Mouse (Mus musculus): ENCODE results near the gene A830031A19Rik. TPM values are rescaled to one million over a fixed set of nuclear protein-coding genes. Genes with fewer than 3 reads are reported as not detected.
A peak's percentile ranks its signal among the peaks of the same experiment; 100 is the strongest.

A830031A19Rik gene
- not detected in 2 replicates for polyA plus RNA-seq (2014; fragmentation: Nextera tagmentation; extraction: Ambion mirVana)

- peak within 1 kb of the TSS; percentile 97 for H3K27ac ChIP-seq (replicated peaks; ENCODE audit: low read depth, low read length)
- 0% methylated on average over 11 of the region's 11 CpGs for WGBS
- H3K27me3 ChIP-seq (ENCODE audit: control insufficient read depth, insufficient read depth, low read length), result no peaks in the 10 kb centered on the region
- H3K4me1 ChIP-seq (ENCODE audit: control insufficient read depth, insufficient read depth, low read length), result peaks cover 13% of the 10 kb centered on the region; the same call in 1 of the 2 replicates
- no peaks in the 10 kb centered on the region for H3K36me3 ChIP-seq (ENCODE audit: control insufficient read depth, insufficient read depth, low read length)
- H3K9me3 ChIP-seq (ENCODE audit: control insufficient read depth, low read length), result no peaks in the 10 kb centered on the region
- peak within 1 kb of the TSS; percentile 97 for H3K4me2 ChIP-seq (ENCODE audit: low read depth, severe bottlenecking)
- peak within 1 kb of the TSS; percentile 68 for H3K4me3 ChIP-seq (ENCODE audit: low read depth, low read length)
- peak; percentile 76 for DNase-seq (ENCODE audit: low spot score)
- ATAC-seq (ENCODE audit: insufficient number of reproducible peaks, low FRiP score, low TSS enrichment, low read depth), result no peak
- H3K9ac ChIP-seq (ENCODE audit: low read length), result peak within 1 kb of the TSS; percentile 85
Observed at GRCm38 (mm10) chr11:24074634-24075104, at the start of gene A830031A19Rik. TSS of gene A830031A19Rik (minus strand) at chr11:24075054.

DNA sequence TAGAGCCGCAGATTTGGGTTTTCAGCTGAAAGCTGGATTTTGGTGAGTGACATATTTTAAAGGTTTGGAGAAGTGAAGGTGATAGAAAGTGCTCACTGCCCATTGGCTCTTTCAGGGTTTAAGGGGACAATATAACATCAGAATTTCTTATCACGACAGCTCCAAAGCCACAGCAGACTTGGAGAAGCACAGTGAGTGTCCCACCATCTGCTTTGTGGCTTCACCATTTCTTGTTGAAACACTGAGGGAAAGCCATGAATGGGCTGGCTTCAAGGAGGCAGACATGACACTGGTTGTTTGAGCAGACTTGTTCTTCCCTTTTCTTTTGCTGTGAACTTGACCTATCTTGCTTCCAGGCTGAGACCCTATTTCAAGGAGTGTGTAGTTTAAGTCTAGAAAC is 49.1 kb upstream of the A830031A19Rik start:
- Histone ChIP-seq H3K9me3 (ENCODE audit: control insufficient read depth, low read length) (no peaks in the 10 kb centered on the region), H3K9ac (ENCODE audit: low read length) (no peak overlapping the region), H3K4me3 (ENCODE audit: low read depth, low read length) (no peak overlapping the region), H3K27me3 (ENCODE audit: control insufficient read depth, insufficient read depth, low read length) (no peaks in the 10 kb centered on the region), H3K4me2 (ENCODE audit: low read depth, severe bottlenecking) (no peak overlapping the region), H3K4me1 (ENCODE audit: control insufficient read depth, insufficient read depth, low read length) (peaks cover 14% of the 10 kb centered on the region; the same call in 1 of the 2 replicates), H3K27ac (replicated peaks; ENCODE audit: low read depth, low read length) (no peak overlapping the region), H3K36me3 (ENCODE audit: control insufficient read depth, insufficient read depth, low read length) (no peaks in the 10 kb centered on the region)
- no peak for DNase-seq (ENCODE audit: low spot score)
- ATAC-seq (ENCODE audit: insufficient number of reproducible peaks, low FRiP score, low TSS enrichment, low read depth), result no peak
- 86% methylated on average over 2 of the region's 2 CpGs for WGBS

DNA sequence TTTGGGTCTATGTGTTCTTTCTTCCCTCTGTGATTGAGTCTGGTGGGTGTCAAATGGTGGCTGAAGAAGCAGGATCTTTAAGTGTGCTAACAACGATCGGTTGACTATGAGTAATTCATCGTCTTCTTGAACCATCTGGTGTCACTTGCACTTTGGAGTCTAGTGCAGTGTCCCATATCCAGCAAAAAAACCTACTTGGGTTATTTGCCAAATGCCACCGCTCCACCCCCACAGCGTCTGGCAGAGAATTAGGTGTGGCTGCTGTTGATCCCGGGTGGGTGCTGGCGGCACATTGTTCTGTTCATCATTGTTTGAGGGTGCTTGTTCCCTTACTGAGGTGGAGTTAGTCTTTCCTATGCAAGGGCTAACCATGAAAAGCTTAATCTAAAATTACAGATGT is 48.0 kb upstream of the A830031A19Rik start:
- Histone ChIP-seq H3K27ac (replicated peaks; ENCODE audit: low read depth, low read length) (no peak overlapping the region), H3K4me1 (ENCODE audit: control insufficient read depth, insufficient read depth, low read length) (peaks cover 13% of the 10 kb centered on the region; the same call in 1 of the 2 replicates), H3K27me3 (ENCODE audit: control insufficient read depth, insufficient read depth, low read length) (no peaks in the 10 kb centered on the region), H3K36me3 (ENCODE audit: control insufficient read depth, insufficient read depth, low read length) (no peaks in the 10 kb centered on the region), H3K9ac (ENCODE audit: low read length) (no peak overlapping the region), H3K4me3 (ENCODE audit: low read depth, low read length) (no peak overlapping the region), H3K9me3 (ENCODE audit: control insufficient read depth, low read length) (no peaks in the 10 kb centered on the region), H3K4me2 (ENCODE audit: low read depth, severe bottlenecking) (no peak overlapping the region)
- ATAC-seq (ENCODE audit: insufficient number of reproducible peaks, low FRiP score, low TSS enrichment, low read depth), result no peak
- WGBS, result 91% methylated on average over 7 of the region's 7 CpGs
- no peak for DNase-seq (ENCODE audit: low spot score)

DNA sequence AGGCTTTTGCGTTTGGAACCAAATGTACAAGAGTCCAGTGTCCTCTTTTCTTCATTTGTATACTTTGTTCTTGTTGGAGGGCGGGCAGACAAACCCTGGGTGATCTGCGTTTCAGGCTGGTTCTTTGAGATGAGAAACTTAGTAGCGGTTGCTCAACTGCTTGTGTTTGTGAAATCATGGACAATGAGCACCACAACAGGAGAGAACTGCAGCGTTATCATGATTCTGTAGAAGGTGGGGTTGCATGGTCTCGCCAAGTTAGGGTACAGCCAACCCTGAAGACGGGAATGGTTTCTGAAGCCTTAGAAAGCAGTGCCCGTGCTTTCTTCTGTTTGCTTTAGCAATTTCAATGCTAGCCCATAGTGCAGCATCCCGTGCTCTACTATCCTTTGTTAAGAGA is 46.3 kb upstream of the A830031A19Rik start:
- Histone ChIP-seq H3K27me3 (ENCODE audit: control insufficient read depth, insufficient read depth, low read length) (no peaks in the 10 kb centered on the region), H3K4me3 (ENCODE audit: low read depth, low read length) (no peak overlapping the region), H3K36me3 (ENCODE audit: control insufficient read depth, insufficient read depth, low read length) (0 out of 2 replicates have a peak, but pooled peaks cover 2% of the 10 kb centered on the region), H3K9me3 (ENCODE audit: control insufficient read depth, low read length) (no peaks in the 10 kb centered on the region), H3K27ac (replicated peaks; ENCODE audit: low read depth, low read length) (no peak overlapping the region), H3K9ac (ENCODE audit: low read length) (no peak overlapping the region), H3K4me1 (ENCODE audit: control insufficient read depth, insufficient read depth, low read length) (peaks cover 12% of the 10 kb centered on the region; the same call in 1 of the 2 replicates), H3K4me2 (ENCODE audit: low read depth, severe bottlenecking) (no peak overlapping the region)
- ATAC-seq (ENCODE audit: insufficient number of reproducible peaks, low FRiP score, low TSS enrichment, low read depth) (no peak), DNase-seq (ENCODE audit: low spot score) (no peak)
- WGBS, result 91% methylated on average over 9 of the region's 9 CpGs

GRCm38 (mm10) chr11:24116582-24117318 is 41.9 kb upstream of the A830031A19Rik start:
- Histone ChIP-seq H3K4me3 (ENCODE audit: low read depth, low read length) (no peak overlapping the region), H3K9ac (ENCODE audit: low read length) (no peak overlapping the region), H3K4me2 (ENCODE audit: low read depth, severe bottlenecking) (no peak overlapping the region), H3K27ac (replicated peaks; ENCODE audit: low read depth, low read length) (no peak overlapping the region), H3K36me3 (ENCODE audit: control insufficient read depth, insufficient read depth, low read length) (peaks cover 7% of the 10 kb centered on the region; the same call in 1 of the 2 replicates), H3K9me3 (ENCODE audit: control insufficient read depth, low read length) (no peaks in the 10 kb centered on the region), H3K27me3 (ENCODE audit: control insufficient read depth, insufficient read depth, low read length) (no peaks in the 10 kb centered on the region), H3K4me1 (ENCODE audit: control insufficient read depth, insufficient read depth, low read length) (peaks cover 12% of the 10 kb centered on the region; the same call in 1 of the 2 replicates)
- DNase-seq (ENCODE audit: low spot score) (no peak), ATAC-seq (ENCODE audit: insufficient number of reproducible peaks, low FRiP score, low TSS enrichment, low read depth) (no peak)
- 86% methylated on average over 7 of the region's 7 CpGs for WGBS

GRCm38 (mm10) chr11:24116041-24116440 is 41.2 kb upstream of the A830031A19Rik start:
- no peak overlapping the region for H3K4me3 ChIP-seq (ENCODE audit: low read depth, low read length)
- 100% methylated on average over 2 of the region's 2 CpGs for WGBS
- H3K27ac ChIP-seq (replicated peaks; ENCODE audit: low read depth, low read length), result no peak overlapping the region
- H3K4me1 ChIP-seq (ENCODE audit: control insufficient read depth, insufficient read depth, low read length), result peaks cover 12% of the 10 kb centered on the region; the same call in 1 of the 2 replicates
- no peaks in the 10 kb centered on the region for H3K27me3 ChIP-seq (ENCODE audit: control insufficient read depth, insufficient read depth, low read length)
- H3K36me3 ChIP-seq (ENCODE audit: control insufficient read depth, insufficient read depth, low read length), result peaks cover 7% of the 10 kb centered on the region; the same call in 1 of the 2 replicates
- no peak for ATAC-seq (ENCODE audit: insufficient number of reproducible peaks, low FRiP score, low TSS enrichment, low read depth)
- H3K9me3 ChIP-seq (ENCODE audit: control insufficient read depth, low read length), result no peaks in the 10 kb centered on the region
- H3K4me2 ChIP-seq (ENCODE audit: low read depth, severe bottlenecking), result no peak overlapping the region
- H3K9ac ChIP-seq (ENCODE audit: low read length), result no peak overlapping the region
- no peak for DNase-seq (ENCODE audit: low spot score)

- no peak for DNase-seq (ENCODE audit: low spot score)
- peaks cover 7% of the 10 kb centered on the region; the same call in 1 of the 2 replicates for H3K36me3 ChIP-seq (ENCODE audit: control insufficient read depth, insufficient read depth, low read length)
- no peak overlapping the region for H3K27ac ChIP-seq (replicated peaks; ENCODE audit: low read depth, low read length)
- H3K9ac ChIP-seq (ENCODE audit: low read length), result no peak overlapping the region
- WGBS, result 79% methylated on average over 12 of the region's 12 CpGs
- no peaks in the 10 kb centered on the region for H3K9me3 ChIP-seq (ENCODE audit: control insufficient read depth, low read length)
- H3K4me3 ChIP-seq (ENCODE audit: low read depth, low read length), result no peak overlapping the region
- H3K4me1 ChIP-seq (ENCODE audit: control insufficient read depth, insufficient read depth, low read length), result peaks cover 10% of the 10 kb centered on the region; the same call in 1 of the 2 replicates
- no peaks in the 10 kb centered on the region for H3K27me3 ChIP-seq (ENCODE audit: control insufficient read depth, insufficient read depth, low read length)
- H3K4me2 ChIP-seq (ENCODE audit: low read depth, severe bottlenecking), result no peak overlapping the region
- no peak for ATAC-seq (ENCODE audit: insufficient number of reproducible peaks, low FRiP score, low TSS enrichment, low read depth)
Observed at GRCm38 (mm10) chr11:24115017-24115752, 40.3 kb upstream of the A830031A19Rik start.

- H3K9me3 ChIP-seq (ENCODE audit: control insufficient read depth, low read length), result no peaks in the 10 kb centered on the region
- H3K4me3 ChIP-seq (ENCODE audit: low read depth, low read length), result no peak overlapping the region
- no peak for ATAC-seq (ENCODE audit: insufficient number of reproducible peaks, low FRiP score, low TSS enrichment, low read depth)
- WGBS, result 51% methylated on average over 6 of the region's 6 CpGs
- no peak for DNase-seq (ENCODE audit: low spot score)
- no peaks in the 10 kb centered on the region for H3K27me3 ChIP-seq (ENCODE audit: control insufficient read depth, insufficient read depth, low read length)
- H3K4me1 ChIP-seq (ENCODE audit: control insufficient read depth, insufficient read depth, low read length), result peaks cover 3% of the 10 kb centered on the region; the same call in 1 of the 2 replicates
- H3K9ac ChIP-seq (ENCODE audit: low read length), result no peak overlapping the region
- no peak overlapping the region for H3K27ac ChIP-seq (replicated peaks; ENCODE audit: low read depth, low read length)
- H3K4me2 ChIP-seq (ENCODE audit: low read depth, severe bottlenecking), result no peak overlapping the region
- H3K36me3 ChIP-seq (ENCODE audit: control insufficient read depth, insufficient read depth, low read length), result peaks cover 9% of the 10 kb centered on the region
Observed at GRCm38 (mm10) chr11:24111720-24112119, 36.9 kb upstream of the A830031A19Rik start.
